Mouse (Mus musculus): ENCODE measurements at regions not wholly inside any gene's neighbourhood (a gene's known extent, or its start where the extent isn't known, plus 50 kb on each side); places are given as distances from the start of the nearest gene placed in this dataset.

- WGBS = 75% methylated on average over 9 of the region's 9 CpGs
- Histone ChIP-seq H3K36me3 (ENCODE audit: control insufficient read depth, insufficient read depth) (no peaks in the 10 kb centered on the region), H3K4me1 (replicated peaks; ENCODE audit: control insufficient read depth, insufficient read depth, low read length) (no peaks in the 10 kb centered on the region), H3K4me3 (ENCODE audit: low read depth, low read length) (no peak overlapping the region), H3K27ac (ENCODE audit: low read depth, low read length) (no peak overlapping the region), H3K27me3 (replicated peaks; ENCODE audit: control insufficient read depth, insufficient read depth, low read length) (no peaks in the 10 kb centered on the region), H3K4me2 (replicated peaks; ENCODE audit: low read depth) (no peak overlapping the region), H3K9me3 (ENCODE audit: control insufficient read depth) (no peaks in the 10 kb centered on the region), H3K9ac (ENCODE audit: low read depth, low read length) (no peak overlapping the region)
- no peak for TF ChIP-seq CTCF (IDR thresholded peaks at IDR 0.05; ENCODE audit: low read depth)
- no peak for ATAC-seq
Measured at GRCm38 (mm10) chr5:64401737-64402136, 245.6 kb downstream of the Tbc1d1 start.

- no peak overlapping the region for H3K27ac ChIP-seq (ENCODE audit: low read depth, low read length)
- H3K9me3 ChIP-seq (ENCODE audit: control insufficient read depth) = no peaks in the 10 kb centered on the region
- 57% methylated on average over 11 of the region's 11 CpGs for WGBS
- no peak overlapping the region for H3K9ac ChIP-seq (ENCODE audit: low read depth, low read length)
- TF ChIP-seq CTCF (IDR thresholded peaks at IDR 0.05; ENCODE audit: low read depth) = no peak
- no peak overlapping the region for H3K4me3 ChIP-seq (ENCODE audit: low read depth, low read length)
- no peaks in the 10 kb centered on the region for H3K36me3 ChIP-seq (ENCODE audit: control insufficient read depth, insufficient read depth)
- no peak overlapping the region for H3K4me2 ChIP-seq (replicated peaks; ENCODE audit: low read depth)
- peak; percentile 92 for ATAC-seq
- H3K27me3 ChIP-seq (replicated peaks; ENCODE audit: control insufficient read depth, insufficient read depth, low read length) = no peaks in the 10 kb centered on the region
- no peaks in the 10 kb centered on the region for H3K4me1 ChIP-seq (replicated peaks; ENCODE audit: control insufficient read depth, insufficient read depth, low read length)
Measured at GRCm38 (mm10) chr5:64403077-64403981, 247.2 kb downstream of the Tbc1d1 start.

GRCm38 (mm10) chr5:64403982-64404345 lies 247.9 kb downstream of the Tbc1d1 start:
- WGBS = 47% methylated on average over 7 of the region's 7 CpGs
- Histone ChIP-seq H3K4me2 (replicated peaks; ENCODE audit: low read depth) (no peak overlapping the region), H3K9me3 (ENCODE audit: control insufficient read depth) (no peaks in the 10 kb centered on the region), H3K27ac (ENCODE audit: low read depth, low read length) (no peak overlapping the region), H3K27me3 (replicated peaks; ENCODE audit: control insufficient read depth, insufficient read depth, low read length) (no peaks in the 10 kb centered on the region), H3K9ac (ENCODE audit: low read depth, low read length) (no peak overlapping the region), H3K4me3 (ENCODE audit: low read depth, low read length) (no peak overlapping the region), H3K36me3 (ENCODE audit: control insufficient read depth, insufficient read depth) (no peaks in the 10 kb centered on the region), H3K4me1 (replicated peaks; ENCODE audit: control insufficient read depth, insufficient read depth, low read length) (no peaks in the 10 kb centered on the region)
- TF ChIP-seq CTCF (IDR thresholded peaks at IDR 0.05; ENCODE audit: low read depth) = no peak
- ATAC-seq = no peak; the same call in 1 of the 2 replicates

- Histone ChIP-seq H3K36me3 (ENCODE audit: control insufficient read depth, insufficient read depth) (no peaks in the 10 kb centered on the region), H3K9me3 (ENCODE audit: control insufficient read depth) (no peaks in the 10 kb centered on the region), H3K27me3 (replicated peaks; ENCODE audit: control insufficient read depth, insufficient read depth, low read length) (no peaks in the 10 kb centered on the region), H3K4me2 (replicated peaks; ENCODE audit: low read depth) (no peak overlapping the region), H3K4me3 (ENCODE audit: low read depth, low read length) (no peak overlapping the region), H3K27ac (ENCODE audit: low read depth, low read length) (no peak overlapping the region), H3K9ac (ENCODE audit: low read depth, low read length) (no peak overlapping the region), H3K4me1 (replicated peaks; ENCODE audit: control insufficient read depth, insufficient read depth, low read length) (no peaks in the 10 kb centered on the region)
- 63% methylated on average over 5 of the region's 5 CpGs for WGBS
- no peak for ATAC-seq
- no peak for TF ChIP-seq CTCF (IDR thresholded peaks at IDR 0.05; ENCODE audit: low read depth)
Measured at GRCm38 (mm10) chr5:64404512-64404911, 248.4 kb downstream of the Tbc1d1 start.

GRCm38 (mm10) chr5:64408938-64409337 lies 252.8 kb downstream of the Tbc1d1 start:
- Histone ChIP-seq H3K36me3 (ENCODE audit: control insufficient read depth, insufficient read depth) (no peaks in the 10 kb centered on the region), H3K27ac (ENCODE audit: low read depth, low read length) (no peak overlapping the region), H3K9me3 (ENCODE audit: control insufficient read depth) (no peaks in the 10 kb centered on the region), H3K4me2 (replicated peaks; ENCODE audit: low read depth) (no peak overlapping the region), H3K9ac (ENCODE audit: low read depth, low read length) (no peak overlapping the region), H3K4me1 (replicated peaks; ENCODE audit: control insufficient read depth, insufficient read depth, low read length) (peaks cover 4% of the 10 kb centered on the region; the same call in 1 of the 2 replicates), H3K27me3 (replicated peaks; ENCODE audit: control insufficient read depth, insufficient read depth, low read length) (no peaks in the 10 kb centered on the region), H3K4me3 (ENCODE audit: low read depth, low read length) (no peak overlapping the region)
- WGBS = 85% methylated on average over 3 of the region's 3 CpGs
- ATAC-seq = no peak
- TF ChIP-seq CTCF (IDR thresholded peaks at IDR 0.05; ENCODE audit: low read depth) = peak; percentile 27

GRCm38 (mm10) chr5:64410621-64411020 lies 254.5 kb downstream of the Tbc1d1 start:
- Histone ChIP-seq H3K27ac (ENCODE audit: low read depth, low read length) (peak overlapping the region; percentile 10; the same call in 1 of the 2 replicates), H3K9me3 (ENCODE audit: control insufficient read depth) (no peaks in the 10 kb centered on the region), H3K4me1 (replicated peaks; ENCODE audit: control insufficient read depth, insufficient read depth, low read length) (peaks cover 4% of the 10 kb centered on the region; the same call in 1 of the 2 replicates), H3K4me3 (ENCODE audit: low read depth, low read length) (no peak overlapping the region), H3K9ac (ENCODE audit: low read depth, low read length) (no peak overlapping the region), H3K36me3 (ENCODE audit: control insufficient read depth, insufficient read depth) (no peaks in the 10 kb centered on the region), H3K27me3 (replicated peaks; ENCODE audit: control insufficient read depth, insufficient read depth, low read length) (no peaks in the 10 kb centered on the region), H3K4me2 (replicated peaks; ENCODE audit: low read depth) (no peak overlapping the region)
- peak; percentile 93 for ATAC-seq
- no peak for TF ChIP-seq CTCF (IDR thresholded peaks at IDR 0.05; ENCODE audit: low read depth)
- 19% methylated on average over 7 of the region's 7 CpGs for WGBS

Measured in intestine, postnatal 0 days (tissue).